Mouse (Mus musculus) 3134 (cell line): ENCODE measurements around the gene Hdgfl1.

Source experiments
- DNase-seq: peaks from one replicate; pipeline ENCODE4 v3.0.0-alpha.2; 2011; ENCODE audit warnings: low spot score; ENCODE audit not compliant: insufficient read length; ENCODE audit errors: extremely low read depth

Gene Hdgfl1

DNA sequence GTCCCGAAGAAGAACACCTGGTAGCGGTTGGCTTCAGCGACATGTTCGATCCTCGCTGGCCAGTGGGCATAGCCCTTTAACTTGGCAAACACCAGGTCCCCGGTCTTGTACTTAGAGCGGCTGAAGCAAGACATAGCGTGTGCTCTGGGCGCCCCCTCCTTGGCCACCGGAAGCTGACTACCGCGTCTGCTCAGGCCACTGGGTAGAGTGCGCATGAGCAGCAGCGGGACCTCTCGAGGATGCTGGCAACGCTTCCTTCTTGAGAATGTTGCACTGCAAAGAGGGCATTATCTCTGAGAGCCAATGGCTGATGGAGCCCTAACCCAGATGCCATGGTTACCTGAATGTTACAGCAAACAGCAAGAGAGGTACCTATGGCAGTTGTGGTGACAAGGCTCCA is at the start of gene Hdgfl1:
Gene Hdgfl1 (minus strand): TSS at position 211 of the 400 bp plus-strand sequence.
- no peak for DNase-seq

DNA sequence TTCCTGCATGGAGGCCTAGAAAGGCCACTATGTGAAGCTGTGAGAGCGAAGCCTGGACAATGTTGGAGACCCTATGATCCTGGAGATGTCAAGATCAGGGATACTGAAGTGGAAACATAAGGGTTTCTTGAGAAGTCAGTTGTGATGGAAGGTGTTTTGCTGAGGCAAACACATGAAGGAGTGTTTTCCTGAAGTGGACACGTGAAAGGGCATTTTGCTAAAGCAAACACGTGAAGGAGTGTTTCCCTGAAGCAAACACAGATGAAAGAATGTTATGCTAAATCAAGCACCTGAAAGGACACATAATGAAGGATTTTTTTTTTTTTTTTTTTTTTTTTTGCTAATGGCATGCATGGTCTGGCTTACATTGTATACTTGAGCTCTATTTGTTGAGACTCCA is 25.5 kb upstream of the Hdgfl1 start:
- DNase-seq: no peak

DNA sequence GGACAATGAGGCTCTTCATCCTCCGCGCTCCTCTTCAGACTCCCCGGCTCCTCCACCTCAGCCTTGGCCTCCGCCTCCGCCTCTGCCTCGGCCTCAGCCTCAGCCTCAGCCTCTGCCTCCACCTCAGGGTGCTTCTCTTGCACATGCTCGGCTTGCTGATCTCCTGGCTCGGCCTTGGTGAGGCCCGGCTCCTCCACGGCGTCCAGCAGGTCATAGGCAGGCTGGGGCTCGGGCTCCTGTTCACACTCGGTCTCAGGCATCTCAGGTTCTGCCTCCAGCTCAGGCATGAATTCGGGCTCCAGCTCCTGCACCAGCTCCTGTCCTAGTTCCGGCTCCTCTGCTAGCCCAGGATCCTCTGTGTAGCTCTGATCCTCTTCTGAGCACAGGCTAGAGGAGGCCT is 541 bp downstream of the Hdgfl1 start:
- DNase-seq: no peak

DNA sequence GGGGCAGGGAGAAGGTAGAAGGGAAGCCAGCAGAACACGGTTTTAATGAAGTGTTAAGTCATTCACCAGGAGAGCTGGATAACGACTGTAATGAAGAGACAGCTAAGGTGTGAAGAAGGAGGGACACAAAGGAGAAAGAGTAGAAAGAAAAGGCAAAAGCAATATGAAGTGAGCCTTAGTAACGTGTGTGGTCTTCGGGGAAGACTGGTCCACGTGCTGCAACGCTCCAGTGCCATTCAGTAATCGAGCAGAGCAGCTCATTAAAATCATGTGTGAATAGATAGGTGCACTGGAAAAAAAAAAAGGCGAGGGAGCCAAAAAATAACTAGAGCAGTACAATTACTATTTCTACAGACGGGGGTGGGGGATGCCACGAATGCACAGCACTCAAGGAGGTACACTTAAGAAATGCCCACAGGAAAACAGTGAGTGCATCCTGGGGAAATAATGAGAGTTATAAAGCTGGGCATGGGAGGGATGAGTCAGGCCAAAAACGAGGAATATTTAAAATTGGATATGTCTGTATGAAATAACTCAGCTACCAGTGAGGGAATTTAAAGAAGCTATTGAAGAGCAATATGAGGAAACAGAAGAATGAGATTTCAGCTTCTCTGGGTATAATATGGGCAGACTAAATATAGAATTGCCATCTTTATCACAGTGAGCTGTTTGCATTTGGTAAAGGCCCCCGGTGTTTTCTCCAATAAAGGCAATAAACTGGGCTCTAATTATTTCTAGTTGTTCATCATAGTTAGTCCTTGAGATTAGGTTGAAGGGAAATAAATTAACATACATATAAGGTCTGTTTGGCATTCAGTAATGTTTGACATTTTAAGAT is 7.8 kb downstream of the Hdgfl1 start:
- no peak for DNase-seq

DNA sequence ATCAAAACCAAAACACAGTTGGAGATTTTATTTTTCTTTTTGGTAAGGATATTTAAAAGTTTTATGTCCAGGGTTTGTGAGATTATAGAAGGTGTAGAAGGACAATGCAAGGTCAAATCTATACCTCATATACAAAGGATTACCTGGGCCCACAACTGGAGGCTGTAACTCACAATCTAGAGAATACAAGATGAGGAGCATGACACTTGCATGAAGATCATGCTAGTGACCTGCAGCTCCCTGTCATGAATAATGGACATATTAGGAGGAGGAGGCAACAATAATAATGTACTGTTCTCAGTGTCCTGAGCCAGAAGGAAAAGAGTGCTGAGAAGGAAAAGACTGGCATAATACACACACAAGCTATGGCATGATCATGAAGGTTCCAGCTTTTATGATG is 17.1 kb downstream of the Hdgfl1 start:
- no peak for DNase-seq

DNA sequence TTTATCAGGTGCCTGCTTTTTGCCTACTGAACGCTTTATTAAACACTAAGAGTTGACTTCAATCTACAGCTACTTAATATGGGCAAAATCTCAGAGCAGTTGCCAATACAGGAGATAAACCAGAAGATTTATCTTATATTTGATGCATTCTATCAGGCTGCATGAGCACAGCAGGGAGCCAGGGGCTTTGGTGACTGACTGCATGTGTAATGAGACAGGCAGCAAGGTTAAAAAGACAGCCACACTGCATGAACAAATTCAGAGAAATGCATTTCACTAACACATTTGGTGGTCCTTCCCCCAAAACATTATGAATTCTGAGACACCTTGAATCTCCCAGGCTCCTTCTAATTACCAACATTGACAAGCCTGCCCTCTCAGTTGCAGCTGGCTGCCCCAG is 17.6 kb downstream of the Hdgfl1 start:
- no peak for DNase-seq

DNA sequence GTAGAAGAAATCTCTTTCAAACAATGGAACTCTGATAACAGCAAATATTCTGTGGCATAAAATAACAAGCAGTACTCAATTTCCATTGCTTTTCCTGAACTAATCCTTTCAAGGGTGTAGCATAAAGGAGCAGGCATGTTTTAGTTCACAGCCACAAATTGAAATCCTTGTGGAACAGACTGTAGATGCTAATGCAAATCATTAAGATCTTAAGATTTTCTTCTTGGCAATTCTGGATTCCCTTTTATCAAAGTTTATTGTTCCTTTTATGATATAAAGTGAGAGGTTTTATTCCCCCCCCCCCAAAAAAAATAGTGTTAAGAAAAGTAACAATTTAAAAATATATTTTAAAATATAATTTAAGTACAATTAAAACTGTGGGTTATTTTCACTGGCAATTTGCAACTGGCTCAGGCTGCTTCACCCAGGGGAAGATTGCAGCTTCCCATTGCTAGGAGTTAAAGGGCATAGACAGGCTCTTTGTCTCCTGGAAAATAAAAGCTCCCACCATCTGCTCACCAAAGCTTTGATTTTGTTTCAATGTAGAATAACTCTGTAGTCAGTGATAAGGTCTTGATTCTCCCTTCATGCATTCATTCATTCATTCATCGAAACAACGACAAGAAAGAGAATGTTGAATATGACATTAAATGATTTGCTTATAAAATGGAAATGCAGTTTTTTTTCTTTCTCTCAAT is 24.1 kb downstream of the Hdgfl1 start:
- DNase-seq: no peak

DNA sequence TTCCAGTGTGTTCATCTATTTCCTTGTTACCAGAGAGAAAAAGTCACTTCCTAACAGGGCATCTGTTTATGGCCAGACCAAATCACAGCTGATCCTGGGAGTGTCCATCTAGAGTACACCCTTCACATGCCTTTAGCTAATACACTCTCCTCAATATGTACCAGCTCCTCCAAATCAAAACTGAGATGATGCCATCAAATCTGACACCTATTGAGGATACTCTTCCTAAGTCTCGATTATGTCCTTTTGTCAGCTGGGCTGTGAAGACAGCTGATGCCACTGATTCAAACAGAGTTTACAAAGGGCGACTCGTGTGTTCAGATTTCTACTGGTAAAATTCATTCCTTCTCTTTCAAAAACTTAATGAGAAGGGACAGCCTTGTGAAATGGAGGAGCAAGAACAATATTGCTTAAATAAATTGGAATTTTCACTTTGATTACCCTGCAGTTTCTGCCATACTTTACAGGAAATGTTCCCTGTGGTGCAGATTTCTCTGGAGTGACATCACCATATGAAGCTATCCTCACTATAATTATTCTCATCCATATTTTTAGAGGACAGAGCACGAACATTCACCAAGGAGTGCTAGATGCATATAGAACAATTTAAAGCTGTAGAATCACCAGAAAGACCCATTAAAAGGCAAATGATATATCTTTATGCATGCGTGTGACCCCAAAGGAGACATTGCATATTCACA is 24.8 kb downstream of the Hdgfl1 start:
- no peak for DNase-seq

DNA sequence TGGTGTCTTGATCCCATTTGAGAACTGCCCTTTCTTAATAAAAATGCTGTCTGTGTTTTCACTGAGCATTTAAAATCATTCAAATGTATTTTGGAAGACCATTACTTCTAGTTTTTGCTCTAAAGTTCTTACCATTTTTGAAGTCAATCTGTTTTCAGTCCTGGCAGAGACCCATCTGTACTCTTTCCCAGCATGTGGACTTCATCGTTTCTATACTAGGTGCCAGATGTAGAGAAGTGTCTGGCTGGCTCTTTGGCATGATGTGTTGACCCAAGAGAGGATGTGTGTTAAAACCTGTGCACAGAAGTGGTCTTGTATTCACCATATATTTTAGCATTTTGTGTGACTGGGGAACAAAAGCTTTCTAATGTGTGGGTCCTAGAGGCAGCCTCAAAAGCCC is 25.9 kb downstream of the Hdgfl1 start:
- DNase-seq: no peak

DNA sequence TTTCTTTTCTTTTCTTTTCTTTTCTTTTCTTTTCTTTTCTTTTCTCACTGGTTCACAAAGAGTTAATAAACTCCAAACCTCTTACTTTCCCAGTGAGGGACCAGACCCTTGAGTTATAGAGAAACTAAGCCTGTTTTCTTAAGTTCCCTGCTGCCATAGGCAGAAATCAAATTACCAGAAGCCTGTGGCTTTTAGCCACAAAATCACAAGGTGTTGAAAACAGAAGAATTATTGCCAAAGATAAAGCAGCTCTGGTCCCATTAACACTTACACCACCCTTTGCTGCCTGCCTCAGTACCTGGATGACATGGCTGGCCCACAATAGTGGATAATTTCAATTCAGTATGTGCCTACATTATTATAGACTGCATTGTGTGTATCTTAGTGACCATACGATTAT is 35.0 kb downstream of the Hdgfl1 start:
- no peak for DNase-seq

DNA sequence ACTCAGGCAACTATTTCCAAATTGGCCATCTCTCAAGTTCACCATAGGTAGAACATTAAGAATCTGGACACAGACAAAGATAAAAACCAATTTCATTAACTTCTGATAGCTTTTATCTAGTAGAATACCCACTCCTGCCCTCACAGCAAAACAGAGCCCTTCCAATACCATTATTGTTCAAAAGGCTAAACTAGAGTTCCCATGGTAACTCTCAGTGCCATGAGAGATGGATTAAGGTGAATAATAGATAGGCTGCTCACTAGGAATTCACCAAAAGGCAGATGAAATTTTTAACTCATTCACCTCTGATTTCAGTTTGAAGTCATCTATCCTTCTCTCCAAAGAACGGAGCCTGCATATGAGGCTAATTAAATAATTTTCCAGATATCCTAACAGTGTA is 45.7 kb downstream of the Hdgfl1 start:
- DNase-seq: no peak

DNA sequence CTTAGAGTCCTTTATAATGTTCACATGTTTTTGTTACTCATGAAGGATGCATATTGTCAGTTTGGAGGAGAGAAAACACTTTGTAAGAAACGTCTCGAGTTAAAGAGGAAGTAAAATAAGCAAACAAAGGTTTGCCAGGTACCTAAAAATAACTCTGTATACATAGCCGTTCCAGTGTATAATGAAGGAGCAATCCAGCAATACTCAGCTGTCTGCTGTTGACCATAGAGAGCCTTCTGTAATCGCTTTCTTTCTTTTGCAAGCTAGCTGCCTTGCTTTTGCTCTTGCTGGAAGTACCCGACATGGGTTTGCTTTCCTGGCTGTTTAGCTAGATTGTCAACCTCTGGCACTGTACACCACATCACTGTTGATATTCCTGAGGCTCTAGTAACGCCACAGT is 48.6 kb downstream of the Hdgfl1 start:
- no peak for DNase-seq

DNA sequence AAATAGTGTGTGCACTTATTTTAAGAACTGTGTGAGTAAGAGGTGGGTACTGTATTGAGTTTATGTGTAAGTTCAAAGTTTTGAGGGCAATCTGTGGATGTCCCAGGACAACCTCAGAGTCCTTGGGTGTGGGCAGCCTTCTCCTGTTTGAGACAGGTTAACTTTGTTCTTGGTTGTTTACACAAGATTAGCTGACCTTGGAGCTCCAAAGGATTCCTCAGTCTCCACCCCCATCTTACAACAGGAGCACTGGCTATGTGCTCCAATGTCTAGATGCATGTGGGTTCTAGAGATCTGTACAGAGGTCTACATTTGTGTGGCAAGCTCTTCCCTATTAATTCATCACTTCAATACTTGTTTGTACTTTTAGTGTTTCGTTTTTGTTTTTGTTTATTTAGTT is 49.0 kb downstream of the Hdgfl1 start:
- DNase-seq: no peak

DNA sequence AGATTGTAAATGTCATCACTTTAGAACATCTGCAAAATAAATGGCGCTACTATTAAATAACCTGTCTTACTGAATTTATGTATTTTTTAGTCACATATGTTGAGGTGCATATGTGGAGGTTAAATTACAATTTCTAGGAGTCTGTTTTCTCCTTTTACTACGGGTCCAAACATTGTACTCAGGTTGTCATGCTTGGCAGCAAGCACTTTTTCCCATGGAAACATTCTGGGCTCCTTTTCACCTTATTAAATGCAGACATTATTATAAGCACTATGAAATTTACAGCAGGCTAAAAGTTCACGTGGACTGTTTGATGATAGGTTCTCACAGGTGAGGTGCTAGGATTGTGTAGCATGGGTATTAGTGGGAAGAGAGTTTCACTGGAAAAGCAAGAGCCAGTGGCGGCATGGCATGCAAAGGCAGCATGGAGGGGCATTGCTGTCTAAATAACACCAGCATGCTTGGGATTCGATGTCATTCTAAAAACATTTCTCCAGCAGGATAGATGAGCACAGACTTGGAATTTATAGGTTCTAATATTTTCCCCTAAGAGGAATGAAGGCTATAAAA is 50.7 kb downstream of the Hdgfl1 start:
- no peak for DNase-seq
